Mouse (Mus musculus) bone marrow macrophage, adult 2 months (primary cell): ENCODE data around the gene A430078G23Rik.

ENCODE experiments used
- CTCF ChIP-seq: IDR thresholded peaks from 2 replicates; pipeline ENCODE4 v1.5.1; 2012; ENCODE audit warnings: low read depth, mild to moderate bottlenecking, low read length, moderate library complexity
- POLR2A ChIP-seq: IDR thresholded peaks from 2 replicates; pipeline ENCODE4 v1.6.1; 2012; ENCODE audit warnings: mild to moderate bottlenecking, low read depth, low read length, borderline replicate concordance

GRCm38 (mm10) chr8:3327538-3328245 lies 25.5 kb upstream of the A430078G23Rik start:
- TF ChIP-seq POLR2A (no peak), CTCF (no peak)
